Mouse (Mus musculus) MEL (cell line): ENCODE measurements around the gene Itgb8. TPM values are rescaled to one million over a fixed set of nuclear protein-coding genes. Genes with fewer than 3 reads are reported as not detected.

Source experiments
- DNase-seq: peaks from one replicate; pipeline ENCODE4 v3.0.0; 2011; ENCODE audit warnings: low read depth, low spot score
- H3K27ac ChIP-seq: 2 replicates; pipeline ENCODE4 v1.5.1; 2012; ENCODE audit warnings: low read depth, mild to moderate bottlenecking, control low read depth, low read length, moderate library complexity; ENCODE audit not compliant: control insufficient read depth
- H3K27me3 ChIP-seq, 2 experiments: fragments of 150-350 bp in 1 of 2; sonication (generic) in 1 of 2; 2 replicates each; pipeline ENCODE4 v1.6.1; 2012; ENCODE audit warnings: low read length in 2 of 2, mild to moderate bottlenecking in 2 of 2, improper control_type of control experiment in 1 of 2, moderate library complexity in 1 of 2; ENCODE audit not compliant: insufficient read depth in 2 of 2, control insufficient read depth in 1 of 2
- H3K36me3 ChIP-seq, 2 experiments: 2 replicates each; pipeline ENCODE4 v1.6.1; 2012 to 2014; ENCODE audit warnings: low read length in 2 of 2, improper control_type of control experiment in 1 of 2, inconsistent platforms in 1 of 2, mild to moderate bottlenecking in 1 of 2; ENCODE audit not compliant: insufficient read depth in 2 of 2, control insufficient read depth in 1 of 2
- H3K4me1 ChIP-seq, 2 experiments: fragments of 150-350 bp in 1 of 2; sonication (generic) in 1 of 2; 2 replicates each; pipeline ENCODE4 v1.6.1; 2012; ENCODE audit warnings: low read length in 2 of 2, improper control_type of control experiment in 1 of 2, mild to moderate bottlenecking in 1 of 2; ENCODE audit not compliant: insufficient read depth in 2 of 2, control insufficient read depth in 1 of 2
- H3K4me3 ChIP-seq, 2 experiments: fragments of 150-350 bp in 1 of 2; sonication (generic) in 1 of 2; 2 replicates each; pipeline ENCODE4 v1.5.1; 2012; ENCODE audit warnings: low read depth in 2 of 2, low read length in 2 of 2, mild to moderate bottlenecking in 2 of 2, moderate library complexity in 2 of 2, control low read depth in 1 of 2, improper control_type of control experiment in 1 of 2; ENCODE audit not compliant: control insufficient read depth in 1 of 2, insufficient read depth in 1 of 2
- H3K79me2 ChIP-seq: 2 replicates; pipeline ENCODE4 v1.6.1; 2012; ENCODE audit warnings: mild to moderate bottlenecking, low read length, moderate library complexity; ENCODE audit not compliant: control insufficient read depth, poor library complexity, insufficient read depth
- H3K9ac ChIP-seq: 2 replicates; pipeline ENCODE4 v1.6.1; 2012; ENCODE audit warnings: low read depth, mild to moderate bottlenecking, control low read depth, low read length, moderate library complexity; ENCODE audit not compliant: control insufficient read depth, poor library complexity, severe bottlenecking
- H3K9me3 ChIP-seq: fragments of 150-350 bp; sonication (generic); replicated peaks from 2 replicates; pipeline ENCODE4 v1.6.1; 2012; ENCODE audit warnings: mild to moderate bottlenecking, low read length, improper control_type of control experiment, moderate library complexity; ENCODE audit not compliant: insufficient read depth
- CHD1 ChIP-seq: IDR thresholded peaks from 2 replicates; pipeline ENCODE4 v1.6.1; 2012; ENCODE audit warnings: low read depth, mild to moderate bottlenecking, inconsistent platforms, low read length, improper control_type of control experiment
- CHD2 ChIP-seq: IDR thresholded peaks from 2 replicates; pipeline ENCODE4 v1.6.1; 2011; ENCODE audit warnings: low read length, improper control_type of control experiment
- ELF1 ChIP-seq: IDR thresholded peaks from 2 replicates; pipeline ENCODE4 v1.6.1; 2014; ENCODE audit warnings: low read depth, mild to moderate bottlenecking, inconsistent platforms, low read length, improper control_type of control experiment, moderate library complexity
- EP300 ChIP-seq, 2 experiments: IDR thresholded peaks; 2 replicates each; pipeline ENCODE4 v1.6.1; 2011; ENCODE audit warnings: improper control_type of control experiment in 2 of 2, low read length in 2 of 2, low read depth in 1 of 2, mild to moderate bottlenecking in 1 of 2
- ETS1 ChIP-seq: IDR thresholded peaks from 2 replicates; pipeline ENCODE4 v1.6.1; 2012; ENCODE audit warnings: low read depth, mild to moderate bottlenecking, inconsistent platforms, low read length, improper control_type of control experiment, moderate library complexity
- GABPA ChIP-seq: IDR thresholded peaks from 2 replicates; pipeline ENCODE4 v1.6.1; 2012; ENCODE audit warnings: low read depth, mild to moderate bottlenecking, inconsistent platforms, low read length, improper control_type of control experiment, moderate library complexity
- GATA1 ChIP-seq: IDR thresholded peaks from 2 replicates; pipeline ENCODE4 v1.6.1; 2011; ENCODE audit warnings: low read depth, low read length, improper control_type of control experiment
- MAFK ChIP-seq: IDR thresholded peaks from 2 replicates; pipeline ENCODE4 v1.6.1; 2011; ENCODE audit warnings: low read depth, mild to moderate bottlenecking, low read length, improper control_type of control experiment, borderline replicate concordance
- MAX ChIP-seq: IDR thresholded peaks from 2 replicates; pipeline ENCODE4 v1.6.1; 2011; ENCODE audit warnings: low read length, improper control_type of control experiment
- MAZ ChIP-seq: IDR thresholded peaks from 2 replicates; pipeline ENCODE4 v1.6.1; 2012; ENCODE audit warnings: low read depth, mild to moderate bottlenecking, inconsistent platforms, low read length, improper control_type of control experiment
- MEF2A ChIP-seq: IDR thresholded peaks from 2 replicates; pipeline ENCODE4 v1.6.1; 2014; ENCODE audit warnings: low read depth, mild to moderate bottlenecking, inconsistent platforms, low read length, improper control_type of control experiment; ENCODE audit not compliant: poor library complexity, insufficient replicate concordance, severe bottlenecking; ENCODE audit errors: extremely low read depth
- MXI1 ChIP-seq: IDR thresholded peaks from 2 replicates; pipeline ENCODE4 v1.6.1; 2011; ENCODE audit warnings: mild to moderate bottlenecking, low read depth, low read length, improper control_type of control experiment
- MYC ChIP-seq: IDR thresholded peaks from 2 replicates; pipeline ENCODE4 v1.6.1; 2011; ENCODE audit warnings: low read depth, mild to moderate bottlenecking, low read length, improper control_type of control experiment, moderate library complexity
- NELFE ChIP-seq: IDR thresholded peaks from 2 replicates; pipeline ENCODE4 v1.6.1; 2011; ENCODE audit warnings: low read depth, low read length, improper control_type of control experiment
- POLR2A ChIP-seq, 2 experiments: IDR thresholded peaks; 2 replicates each; pipeline ENCODE4 v1.6.1; 2011 to 2012; ENCODE audit warnings: low read length in 2 of 2, mild to moderate bottlenecking in 2 of 2, control low read depth in 1 of 2, improper control_type of control experiment in 1 of 2, low read depth in 1 of 2, moderate library complexity in 1 of 2; ENCODE audit not compliant: control insufficient read depth in 1 of 2, insufficient read depth in 1 of 2, poor library complexity in 1 of 2
- POLR2AphosphoS2 ChIP-seq: IDR thresholded peaks from 2 replicates; pipeline ENCODE4 v1.6.1; 2011; ENCODE audit warnings: low read length, improper control_type of control experiment
- RAD21 ChIP-seq: IDR thresholded peaks from 2 replicates; pipeline ENCODE4 v1.6.1; 2011; ENCODE audit warnings: mild to moderate bottlenecking, low read depth, low read length, improper control_type of control experiment
- RCOR1 ChIP-seq: IDR thresholded peaks from 2 replicates; pipeline ENCODE4 v1.6.1; 2012; ENCODE audit warnings: low read depth, mild to moderate bottlenecking, inconsistent platforms, low read length, improper control_type of control experiment
- SMC3 ChIP-seq: IDR thresholded peaks from 2 replicates; pipeline ENCODE4 v1.6.1; 2011; ENCODE audit warnings: low read depth, low read length, improper control_type of control experiment
- TAL1 ChIP-seq: IDR thresholded peaks from 2 replicates; pipeline ENCODE4 v1.6.1; 2012; ENCODE audit warnings: mild to moderate bottlenecking, inconsistent platforms, low read length, moderate library complexity, mixed read lengths
- TCF12 ChIP-seq: IDR thresholded peaks from 2 replicates; pipeline ENCODE4 v1.6.1; 2014; ENCODE audit warnings: low read depth, mild to moderate bottlenecking, inconsistent platforms, low read length, improper control_type of control experiment, moderate library complexity
- USF1 ChIP-seq: IDR thresholded peaks from 2 replicates; pipeline ENCODE4 v1.6.1; 2014; ENCODE audit warnings: low read depth, mild to moderate bottlenecking, inconsistent platforms, low read length, improper control_type of control experiment, moderate library complexity
- USF2 ChIP-seq, 2 experiments: IDR thresholded peaks; 2 replicates each; pipeline ENCODE4 v1.6.1; 2011 to 2012; ENCODE audit warnings: improper control_type of control experiment in 2 of 2, low read length in 2 of 2, borderline replicate concordance in 1 of 2, inconsistent platforms in 1 of 2, low read depth in 1 of 2, mild to moderate bottlenecking in 1 of 2; ENCODE audit not compliant: insufficient read depth in 1 of 2
- ZC3H11A ChIP-seq: IDR thresholded peaks from 2 replicates; pipeline ENCODE4 v1.6.1; 2012; ENCODE audit warnings: low read depth, mild to moderate bottlenecking, inconsistent platforms, low read length, improper control_type of control experiment
- ZNF384 ChIP-seq: IDR thresholded peaks from 2 replicates; pipeline ENCODE4 v1.6.1; 2012; ENCODE audit warnings: low read depth, mild to moderate bottlenecking, inconsistent platforms, low read length, improper control_type of control experiment
- polyA plus RNA-seq, 2 experiments: library from polyadenylated mRNA; stranded (reverse) in 1 of 2; unstranded in 1 of 2; fragments of >175 nt in 1 of 2; fragments of >200 nt in 1 of 2; gene quantifications; 2 replicates each; pipeline versions ENCODE4 v1.2.1 to v1.2.4; 2012; ENCODE audit warnings: low replicate concordance in 2 of 2, low read depth in 1 of 2; ENCODE audit not compliant: insufficient read length in 2 of 2, insufficient read depth in 1 of 2, missing spikeins in 1 of 2
- total RNA-seq: library from RNA; depleted of rRNA; stranded (reverse); fragments of 300-350 nt; gene quantifications from 2 replicates; pipeline ENCODE4 v1.2.3, GENCODE M21; 2012

Gene Itgb8
- total and polyA plus RNA-seq, 3 experiments: not detected

- no peak for DNase-seq
- H3K27ac ChIP-seq: no peak overlapping the region
- H3K4me3 ChIP-seq: no peak overlapping the region
- H3K4me1 ChIP-seq: no peaks in the 10 kb centered on the region
- H3K79me2 ChIP-seq: no peaks in the 10 kb centered on the region
- no peaks in the 10 kb centered on the region for H3K36me3 ChIP-seq
- no peak overlapping the region for H3K9ac ChIP-seq
- no peaks in the 10 kb centered on the region for H3K9me3 ChIP-seq
- H3K27me3 ChIP-seq: no peaks in the 10 kb centered on the region; a peak in 1 of 4 replicates
- no peak for TF ChIP-seq MAX
- TF ChIP-seq NELFE: no peak
- no peak for TF ChIP-seq TCF12
- TF ChIP-seq USF1: no peak
- TF ChIP-seq MAFK: no peak
- TF ChIP-seq RCOR1: no peak
- TF ChIP-seq POLR2A (IDR thresholded peaks at IDR 0.05; ENCODE audit: control insufficient read depth in 1 of 2, insufficient read depth in 1 of 2, low read depth in 1 of 2, low read length in 2 of 2, poor library complexity in 1 of 2): no peak
- TF ChIP-seq GATA1: no peak
- TF ChIP-seq MEF2A: no peak
- no peak for TF ChIP-seq MYC
- no peak for TF ChIP-seq USF2 (IDR thresholded peaks at IDR 0.05; ENCODE audit: borderline replicate concordance in 1 of 2, insufficient read depth in 1 of 2, low read depth in 1 of 2, low read length in 2 of 2)
- TF ChIP-seq ETS1: no peak
- TF ChIP-seq EP300 (IDR thresholded peaks at IDR 0.05; ENCODE audit: low read depth in 1 of 2, low read length in 2 of 2): no peak
- TF ChIP-seq RAD21: no peak
- TF ChIP-seq SMC3: no peak
- TF ChIP-seq ZNF384: no peak
- no peak for TF ChIP-seq TAL1
- TF ChIP-seq CHD1: no peak
- TF ChIP-seq MXI1: no peak
These were observed 73.9 kb downstream of the Itgb8 start for GRCm38 (mm10) chr12:119164672-119165071.

- TF ChIP-seq NELFE (no peak), USF2 (IDR thresholded peaks at IDR 0.05; ENCODE audit: borderline replicate concordance in 1 of 2, insufficient read depth in 1 of 2, low read depth in 1 of 2, low read length in 2 of 2) (no peak), ELF1 (no peak), MXI1 (no peak), CHD2 (no peak), GABPA (no peak), MAZ (no peak), POLR2AphosphoS2 (no peak), ZC3H11A (no peak), TCF12 (no peak)
- no peak overlapping the region for H3K27ac ChIP-seq
- no peaks in the 10 kb centered on the region for H3K79me2 ChIP-seq
- H3K27me3 ChIP-seq: no peaks in the 10 kb centered on the region; a peak in 1 of 4 replicates
- DNase-seq: no peak
- no peak overlapping the region for H3K9ac ChIP-seq
- no peaks in the 10 kb centered on the region for H3K4me1 ChIP-seq
- H3K9me3 ChIP-seq: no peaks in the 10 kb centered on the region
- H3K36me3 ChIP-seq: no peaks in the 10 kb centered on the region
- H3K4me3 ChIP-seq: no peak overlapping the region
These were observed 74.4 kb downstream of the Itgb8 start for GRCm38 (mm10) chr12:119164176-119164575.
